Mouse (Mus musculus): ENCODE results near the gene Dip2b. TPM values are rescaled to one million over a fixed set of nuclear protein-coding genes. Genes with fewer than 3 reads are reported as not detected.

The Dip2b gene
- polyA plus RNA-seq, 1 experiment: 5.4 TPM

DNA sequence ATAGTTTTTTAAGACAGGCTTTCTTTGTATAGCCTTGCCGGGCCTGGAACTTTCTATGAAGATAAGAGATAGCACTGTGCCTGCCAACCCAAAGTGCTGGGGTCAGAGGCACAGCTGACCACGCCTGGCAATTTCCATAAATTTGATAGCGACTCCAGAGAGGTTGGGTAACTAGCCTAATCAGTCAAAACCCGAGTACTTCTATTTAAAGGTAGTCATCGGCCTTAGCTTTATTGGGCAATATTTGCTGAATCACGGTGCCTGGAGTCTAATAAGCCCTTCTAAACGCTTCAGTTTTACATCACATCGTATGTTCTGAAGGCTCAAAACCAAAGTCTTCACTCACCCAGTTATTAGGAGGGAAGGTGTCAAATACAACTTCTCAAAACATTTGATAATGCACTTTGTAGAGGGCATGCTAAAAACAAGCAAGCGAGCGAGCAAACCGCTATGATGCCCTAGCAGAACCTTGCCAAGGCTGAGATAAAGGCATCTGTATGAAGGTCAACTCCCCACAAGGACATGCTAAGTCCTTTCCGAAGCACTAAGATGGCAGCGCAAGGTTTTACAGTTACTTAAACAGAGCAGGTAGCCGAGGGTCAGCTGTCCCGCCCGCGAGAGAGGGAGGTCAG lies 188.7 kb downstream of the Dip2b start:
- peak; percentile 47 for DNase-seq
- TF ChIP-seq CTCF (conservative IDR thresholded peaks at IDR 0.05; ENCODE audit: insufficient read depth, insufficient read length, low read depth, low read length) (no peak), POLR2A (IDR thresholded peaks at IDR 0.05; ENCODE audit: low read depth, low read length) (no peak)
- no peaks in the 10 kb centered on the region for H3K27me3 ChIP-seq (replicated peaks; ENCODE audit: control insufficient read depth, insufficient read depth, low read length)
- no peaks in the 10 kb centered on the region for H3K36me3 ChIP-seq (ENCODE audit: control insufficient read depth, insufficient read depth, low read length)
- WGBS: under 1% methylated on average over 17 of the region's 17 CpGs
- H3K27ac ChIP-seq (ENCODE audit: insufficient read depth, low read depth, low read length): peak overlapping the region; percentile 100
- H3K4me3 ChIP-seq (ENCODE audit: insufficient read depth, low read depth, low read length): peak overlapping the region; percentile 100
- peaks cover 15% of the 10 kb centered on the region for H3K4me1 ChIP-seq (ENCODE audit: control insufficient read depth, insufficient read depth, low read length)

DNA sequence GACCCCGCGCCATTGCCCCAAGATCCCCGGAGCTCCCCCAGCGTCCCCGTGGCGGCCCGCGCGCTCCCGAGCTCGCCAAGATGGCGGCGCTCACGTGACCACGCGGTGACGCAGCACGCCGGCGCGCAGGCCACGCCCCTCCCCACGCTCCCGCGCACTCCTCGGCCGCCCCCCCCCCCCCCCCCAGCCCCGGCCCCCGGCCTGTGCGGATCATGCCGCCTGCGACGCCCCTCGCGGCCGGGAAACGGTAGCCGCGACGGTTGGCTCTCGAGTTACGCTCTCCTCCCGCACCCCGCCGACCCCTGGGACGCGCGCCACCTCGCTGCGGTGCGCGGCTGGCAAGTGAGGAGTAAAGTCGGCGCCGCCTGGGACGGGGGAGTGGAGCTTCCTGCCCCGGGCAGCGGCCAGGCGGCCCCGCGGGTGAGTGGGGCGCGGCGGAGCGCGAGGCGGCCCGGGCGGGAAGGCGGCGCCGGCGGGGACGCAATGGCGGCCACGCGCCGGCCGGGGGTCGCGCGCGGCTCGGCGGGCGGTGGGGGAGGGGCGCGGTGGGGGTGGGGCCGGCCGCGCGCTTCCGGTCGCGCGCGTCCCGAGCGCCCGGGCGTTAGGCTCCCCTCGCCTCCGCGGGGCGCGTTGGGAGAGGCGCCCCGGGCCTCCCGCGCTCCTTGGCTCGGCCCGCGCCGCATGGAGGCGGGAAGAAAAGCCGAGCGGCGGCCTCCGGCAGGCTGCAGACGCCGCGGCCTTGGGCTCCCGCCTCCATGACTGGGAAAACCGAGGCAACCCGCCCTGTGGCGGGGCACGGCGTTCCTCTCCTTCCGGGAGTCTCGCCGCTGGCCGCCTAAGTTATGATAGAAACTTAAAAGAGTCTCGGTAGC lies 189.4 kb downstream of the Dip2b start, which contains the start of gene Atf1:
TSS of gene Atf1 (plus strand) at position 157 of the 872 bp plus-strand sequence.
- H3K4me1 ChIP-seq (ENCODE audit: control insufficient read depth, insufficient read depth, low read length): peaks cover 15% of the 10 kb centered on the region
- DNase-seq: peak; percentile 94
- H3K36me3 ChIP-seq (ENCODE audit: control insufficient read depth, insufficient read depth, low read length): no peaks in the 10 kb centered on the region
- 2% methylated on average over 113 of the region's 133 CpGs for WGBS
- TF ChIP-seq POLR2A (IDR thresholded peaks at IDR 0.05; ENCODE audit: low read depth, low read length) (peak; percentile 60), CTCF (conservative IDR thresholded peaks at IDR 0.05; ENCODE audit: insufficient read depth, insufficient read length, low read depth, low read length) (no peak)
- no peaks in the 10 kb centered on the region for H3K27me3 ChIP-seq (replicated peaks; ENCODE audit: control insufficient read depth, insufficient read depth, low read length)
- peak within 1 kb of the TSS; percentile 100 for H3K27ac ChIP-seq (ENCODE audit: insufficient read depth, low read depth, low read length)
- H3K4me3 ChIP-seq (ENCODE audit: insufficient read depth, low read depth, low read length): peak within 1 kb of the TSS; percentile 100

DNA sequence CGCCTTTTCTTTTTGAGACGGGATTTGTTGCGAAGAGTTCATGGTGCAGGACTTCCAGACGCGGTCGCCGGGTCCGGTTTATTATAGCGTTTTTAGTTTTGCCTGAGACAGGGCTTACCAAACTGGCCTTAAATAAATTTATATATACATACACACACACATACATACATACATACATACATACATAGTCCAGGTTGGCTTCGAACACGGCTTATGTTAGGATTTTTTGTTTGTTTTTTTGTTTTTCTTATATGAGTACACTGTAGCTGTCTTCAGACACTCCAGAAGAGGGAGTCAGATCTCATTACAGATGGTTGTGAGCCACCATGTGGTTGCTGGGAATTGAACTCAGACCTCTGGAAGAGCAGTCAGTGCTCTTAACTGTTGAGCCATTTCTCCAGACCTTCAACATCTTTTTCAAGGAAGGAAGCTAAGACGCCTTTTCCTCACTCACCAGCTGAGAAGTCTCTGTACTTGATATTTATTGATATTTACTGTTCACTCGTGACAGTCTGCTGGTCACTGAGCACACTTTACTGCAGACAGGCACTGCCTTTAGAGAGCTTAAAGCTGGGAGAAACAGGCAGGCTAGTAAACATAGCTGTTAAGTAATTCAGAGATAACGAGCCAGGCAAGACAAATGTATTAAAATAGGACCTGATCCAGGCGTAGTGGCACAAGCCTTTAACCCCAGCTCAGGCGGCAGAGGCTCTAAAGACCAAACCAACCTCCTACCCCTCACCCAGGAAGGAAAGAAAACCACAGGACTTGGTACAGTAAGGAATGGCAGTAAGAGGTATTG lies 190.3 kb downstream of the Dip2b start:
- WGBS: 7% methylated on average over 16 of the region's 16 CpGs
- peak; percentile 18 for DNase-seq
- TF ChIP-seq POLR2A (IDR thresholded peaks at IDR 0.05; ENCODE audit: low read depth, low read length): no peak
- TF ChIP-seq CTCF (conservative IDR thresholded peaks at IDR 0.05; ENCODE audit: insufficient read depth, insufficient read length, low read depth, low read length): no peak

DNA sequence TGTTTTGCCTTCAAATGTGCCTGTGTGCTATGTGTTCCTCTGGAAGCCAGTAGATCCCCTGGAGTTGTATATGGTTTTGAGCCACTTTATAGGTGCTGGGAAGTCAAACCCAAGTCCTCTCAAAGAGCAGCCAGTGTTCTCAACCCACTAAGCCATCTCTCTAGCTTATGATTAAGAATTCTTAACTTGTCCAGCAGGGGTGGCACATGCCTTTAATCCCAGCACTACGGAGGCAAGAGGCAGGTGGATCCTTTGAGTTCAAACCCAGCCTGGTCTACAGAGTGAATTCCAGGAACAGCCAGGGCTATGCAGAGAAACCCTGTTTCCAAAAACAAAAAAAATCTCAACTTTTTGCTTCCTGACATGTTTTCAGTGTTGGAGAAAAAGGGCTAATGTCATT lies 192.2 kb downstream of the Dip2b start:
- H3K4me3 ChIP-seq (ENCODE audit: insufficient read depth, low read depth, low read length): no peak overlapping the region
- H3K36me3 ChIP-seq (ENCODE audit: control insufficient read depth, insufficient read depth, low read length): no peaks in the 10 kb centered on the region
- TF ChIP-seq POLR2A (IDR thresholded peaks at IDR 0.05; ENCODE audit: low read depth, low read length): no peak
- TF ChIP-seq CTCF (conservative IDR thresholded peaks at IDR 0.05; ENCODE audit: insufficient read depth, insufficient read length, low read depth, low read length): no peak; the same call in 1 of the 2 replicates
- peak; percentile 52 for DNase-seq
- peaks cover 17% of the 10 kb centered on the region for H3K4me1 ChIP-seq (ENCODE audit: control insufficient read depth, insufficient read depth, low read length)
- no peaks in the 10 kb centered on the region for H3K27me3 ChIP-seq (replicated peaks; ENCODE audit: control insufficient read depth, insufficient read depth, low read length)
- 29% methylated on average over 1 of the region's 1 CpGs for WGBS
- no peak overlapping the region for H3K27ac ChIP-seq (ENCODE audit: insufficient read depth, low read depth, low read length)

More for the DNA sequence above, 190.3 kb downstream of the Dip2b start:
- Histone ChIP-seq H3K36me3 (ENCODE audit: control insufficient read depth, insufficient read depth, low read length) (no peaks in the 10 kb centered on the region), H3K27me3 (replicated peaks; ENCODE audit: control insufficient read depth, insufficient read depth, low read length) (no peaks in the 10 kb centered on the region), H3K27ac (ENCODE audit: insufficient read depth, low read depth, low read length) (peak overlapping the region; percentile 98), H3K4me1 (ENCODE audit: control insufficient read depth, insufficient read depth, low read length) (peaks cover 15% of the 10 kb centered on the region), H3K4me3 (ENCODE audit: insufficient read depth, low read depth, low read length) (peak overlapping the region; percentile 98)

DNA sequence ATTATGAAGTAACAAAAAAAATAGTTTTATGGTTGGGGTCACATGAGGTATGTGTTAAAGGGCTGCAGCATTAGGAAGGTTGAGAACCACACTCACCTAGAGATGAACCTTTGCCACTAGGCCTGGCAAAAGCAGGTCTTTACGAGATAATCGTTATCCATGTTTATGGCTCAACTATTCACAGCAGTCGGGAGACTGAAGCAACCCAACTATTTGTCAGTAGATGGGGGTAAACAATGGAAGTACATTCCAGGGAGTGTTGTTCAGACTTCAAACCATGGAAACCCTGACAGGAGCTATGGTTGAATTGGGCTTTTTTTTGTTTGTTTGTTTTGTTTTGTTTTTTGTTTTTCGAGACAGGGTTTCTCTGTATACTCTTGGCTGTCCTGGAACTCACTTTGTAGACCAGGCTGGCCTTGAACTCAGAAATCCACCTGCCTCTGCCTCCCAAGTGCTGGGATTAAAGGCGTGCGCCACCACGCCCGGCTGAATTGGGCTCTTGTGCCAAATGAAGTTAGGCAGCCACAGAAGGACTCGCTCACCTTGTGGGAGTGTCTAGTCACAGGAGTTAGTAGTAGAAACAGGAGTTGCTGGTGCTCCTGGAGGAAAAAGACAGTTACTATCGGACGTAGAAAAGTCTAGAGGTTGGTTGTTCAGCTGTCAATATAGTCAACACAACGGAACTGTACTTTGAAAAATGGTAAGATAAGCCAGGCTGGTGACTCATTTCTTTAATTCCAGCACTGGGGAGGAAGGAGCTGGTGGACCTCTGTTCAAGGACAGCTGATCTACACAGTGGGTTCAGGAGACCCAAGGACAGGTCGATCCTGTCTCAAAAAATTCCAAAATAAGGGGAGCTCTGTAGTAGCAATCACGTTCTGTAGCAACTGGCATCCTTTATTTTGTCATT lies 193.4 kb downstream of the Dip2b start:
- no peak for TF ChIP-seq CTCF (conservative IDR thresholded peaks at IDR 0.05; ENCODE audit: insufficient read depth, insufficient read length, low read depth, low read length)
- TF ChIP-seq POLR2A (IDR thresholded peaks at IDR 0.05; ENCODE audit: low read depth, low read length): no peak
- no peak overlapping the region for H3K27ac ChIP-seq (ENCODE audit: insufficient read depth, low read depth, low read length)
- no peaks in the 10 kb centered on the region for H3K27me3 ChIP-seq (replicated peaks; ENCODE audit: control insufficient read depth, insufficient read depth, low read length)
- DNase-seq: peak; percentile 26
- no peak overlapping the region for H3K4me3 ChIP-seq (ENCODE audit: insufficient read depth, low read depth, low read length)
- no peaks in the 10 kb centered on the region for H3K36me3 ChIP-seq (ENCODE audit: control insufficient read depth, insufficient read depth, low read length)
- peaks cover 15% of the 10 kb centered on the region for H3K4me1 ChIP-seq (ENCODE audit: control insufficient read depth, insufficient read depth, low read length)
- 70% methylated on average over 14 of the region's 14 CpGs for WGBS
